Mouse (Mus musculus) kidney, postnatal 36 days (tissue): Measurements from ENCODE around the gene Ncf2.
A peak's percentile ranks its signal among the peaks of the same experiment; 100 is the strongest.

Source experiments
- DNase-seq, 2 experiments: peaks; one replicate each; pipeline ENCODE4 v3.0.0; 2021 to 2022; ENCODE audit warnings: mixed read lengths in 2 of 2

Ncf2 gene

DNA sequence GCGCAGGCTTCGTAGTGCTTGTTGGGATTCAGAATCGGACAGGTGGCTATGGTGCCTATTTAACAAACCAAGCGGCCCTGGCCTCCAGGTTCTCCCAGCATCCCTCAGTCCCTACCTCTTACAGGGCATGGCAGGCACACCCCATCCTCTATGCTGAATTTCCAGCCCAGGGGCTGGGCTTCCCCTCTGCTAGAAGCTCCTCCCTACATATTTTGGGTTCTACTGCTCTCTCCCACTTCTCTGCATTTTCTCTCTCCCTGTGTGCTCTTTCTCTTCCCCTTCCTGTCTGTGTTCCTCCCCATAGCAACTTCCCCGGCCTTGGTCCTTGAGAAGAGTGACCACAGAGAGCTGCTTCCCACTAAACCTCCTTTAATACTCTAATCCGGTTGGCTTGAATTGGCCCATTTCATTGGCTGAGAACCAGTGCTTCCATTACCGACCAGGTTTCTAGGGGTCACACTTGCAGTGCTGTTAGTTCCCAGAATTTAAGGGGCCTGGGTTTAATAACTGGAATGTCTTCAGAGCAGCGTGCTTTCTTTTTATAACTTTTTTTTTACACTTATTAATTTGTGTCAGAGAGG is 3.2 kb upstream of the Ncf2 start:
- no peak for DNase-seq

GRCm38 (mm10) chr1:152798125-152798524 is 1.9 kb upstream of the Ncf2 start:
- no peak for DNase-seq

GRCm38 (mm10) chr1:152800633-152801176 is 711 bp downstream of the Ncf2 start:
- DNase-seq = no peak

DNA sequence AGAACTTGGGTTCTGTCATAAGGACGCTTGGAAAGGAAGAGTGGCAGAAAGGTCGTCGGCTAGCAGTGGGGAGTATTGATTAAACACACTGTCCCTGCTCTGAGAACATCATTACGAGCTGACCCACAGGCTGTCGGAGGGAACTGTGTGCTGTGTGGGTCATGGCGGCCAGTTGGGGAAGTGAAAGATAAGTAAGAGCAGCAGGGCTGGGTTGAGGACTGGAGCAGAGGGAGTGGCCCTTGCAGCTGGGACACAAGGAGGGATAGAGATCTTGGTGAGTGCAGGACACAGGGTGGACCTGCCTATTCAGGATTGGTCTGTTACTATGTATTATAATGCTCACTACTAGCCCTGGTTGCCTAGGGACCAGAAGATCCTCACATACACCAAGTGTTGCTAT is 4.9 kb downstream of the Ncf2 start:
- DNase-seq = no peak

GRCm38 (mm10) chr1:152807619-152808391 is 7.8 kb downstream of the Ncf2 start:
- DNase-seq = no peak

DNA sequence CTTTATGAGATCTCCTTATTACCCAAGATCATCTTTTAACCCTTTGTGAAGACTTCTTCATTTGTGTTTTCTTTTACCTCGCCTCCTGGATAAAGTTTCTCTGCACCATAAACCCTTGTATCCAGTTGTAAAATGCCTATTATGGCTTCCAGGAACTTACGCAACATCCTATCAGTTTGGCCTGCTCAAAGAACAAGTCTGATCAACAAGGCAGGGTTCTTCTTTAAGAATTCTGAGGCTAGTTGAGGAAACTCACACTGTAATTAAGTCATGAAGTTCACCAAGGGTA is 8.3 kb downstream of the Ncf2 start:
- no peak for DNase-seq

- peak; percentile 35 to 57 for DNase-seq
Observed at GRCm38 (mm10) chr1:152809541-152810252, 9.7 kb downstream of the Ncf2 start.

DNA sequence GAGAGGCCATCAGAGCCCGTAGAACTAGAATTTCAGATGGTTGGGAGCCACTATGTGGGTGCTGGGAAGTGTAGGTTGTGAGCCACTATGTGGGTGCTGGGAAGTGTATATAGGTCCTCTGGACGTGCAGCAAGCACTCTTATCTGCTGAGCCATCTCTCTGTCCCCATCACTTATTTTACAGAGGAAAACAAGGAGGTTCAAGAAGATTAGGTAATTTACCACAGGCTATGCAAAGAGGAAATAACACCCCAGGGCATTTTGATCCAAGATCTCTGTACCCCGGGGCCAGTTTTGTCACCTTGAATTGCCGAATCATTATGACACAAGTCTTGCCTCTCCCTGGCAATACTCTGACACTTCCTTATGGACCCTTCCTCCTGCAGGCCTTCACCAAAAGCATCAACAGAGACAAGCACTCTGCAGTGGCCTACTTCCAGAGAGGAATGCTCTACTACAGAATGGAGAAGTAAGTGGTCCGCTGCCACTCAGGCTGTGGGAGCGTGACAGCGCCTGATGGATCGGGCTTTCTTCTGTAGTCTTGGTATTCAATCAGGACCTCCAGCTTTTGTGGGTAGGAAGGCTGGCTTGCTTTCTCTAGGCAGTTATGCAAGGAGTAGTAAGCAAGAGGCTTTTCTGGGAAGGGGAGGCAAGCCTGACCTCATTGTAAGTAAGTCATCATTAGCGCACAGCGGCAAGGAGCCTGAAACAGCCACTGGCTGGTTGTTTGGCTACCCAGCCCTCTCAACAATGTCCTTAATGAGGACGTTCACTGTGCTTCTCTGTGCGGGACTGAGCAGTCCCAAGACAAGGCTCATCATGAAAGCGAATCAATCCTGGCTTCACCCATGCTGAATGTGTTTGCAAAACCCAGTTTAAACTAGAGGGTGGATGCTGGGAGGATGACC is 10.8 kb downstream of the Ncf2 start:
- DNase-seq = no peak

DNA sequence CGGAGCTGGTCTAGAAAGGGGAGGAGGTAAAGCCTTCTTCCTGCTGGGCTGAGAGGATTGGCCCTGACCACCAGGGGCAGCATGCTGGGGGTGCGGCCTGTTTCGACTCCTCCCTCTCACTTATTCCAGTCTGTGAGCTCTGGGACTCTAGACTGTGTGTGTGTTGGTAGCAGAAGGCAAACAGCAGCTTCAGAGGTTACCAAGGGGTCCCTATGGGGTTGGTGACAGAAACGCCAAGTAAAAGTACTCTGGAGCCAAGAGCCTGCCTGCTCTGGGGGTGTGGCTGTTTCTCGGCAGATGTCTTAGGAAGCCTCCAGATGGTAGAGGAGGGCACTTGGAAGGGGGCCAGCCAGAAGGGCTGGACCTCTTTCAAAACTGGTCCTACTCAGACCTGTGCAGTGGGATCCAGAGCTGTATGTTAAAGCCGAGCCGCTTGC is 15.3 kb downstream of the Ncf2 start:
- DNase-seq = peak in 1 of 2 experiments; percentile 49

GRCm38 (mm10) chr1:152817027-152817769 is 17.2 kb downstream of the Ncf2 start:
- no peak for DNase-seq

GRCm38 (mm10) chr1:152817794-152818193 is 17.8 kb downstream of the Ncf2 start:
- DNase-seq = peak; percentile 54 to 72

DNA sequence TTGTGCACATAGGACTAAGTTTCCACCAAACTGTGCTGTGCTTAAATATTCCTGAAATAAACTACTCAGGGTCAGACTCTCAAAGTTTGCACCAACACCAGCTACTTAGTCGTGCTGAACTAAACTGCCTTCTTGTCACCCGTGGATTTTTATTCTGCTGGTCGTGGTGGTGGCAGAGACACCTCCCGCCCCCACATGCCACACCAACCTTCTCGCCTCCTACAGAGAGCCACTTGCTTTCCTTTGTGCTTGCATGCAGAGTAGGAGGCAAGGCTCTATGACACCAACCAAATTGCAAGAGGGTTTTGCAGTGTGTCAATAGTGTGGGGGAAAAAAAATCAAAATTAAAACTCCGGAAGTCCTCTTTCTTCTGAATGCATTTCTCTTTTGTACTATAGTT is 19.6 kb downstream of the Ncf2 start:
- no peak for DNase-seq

DNA sequence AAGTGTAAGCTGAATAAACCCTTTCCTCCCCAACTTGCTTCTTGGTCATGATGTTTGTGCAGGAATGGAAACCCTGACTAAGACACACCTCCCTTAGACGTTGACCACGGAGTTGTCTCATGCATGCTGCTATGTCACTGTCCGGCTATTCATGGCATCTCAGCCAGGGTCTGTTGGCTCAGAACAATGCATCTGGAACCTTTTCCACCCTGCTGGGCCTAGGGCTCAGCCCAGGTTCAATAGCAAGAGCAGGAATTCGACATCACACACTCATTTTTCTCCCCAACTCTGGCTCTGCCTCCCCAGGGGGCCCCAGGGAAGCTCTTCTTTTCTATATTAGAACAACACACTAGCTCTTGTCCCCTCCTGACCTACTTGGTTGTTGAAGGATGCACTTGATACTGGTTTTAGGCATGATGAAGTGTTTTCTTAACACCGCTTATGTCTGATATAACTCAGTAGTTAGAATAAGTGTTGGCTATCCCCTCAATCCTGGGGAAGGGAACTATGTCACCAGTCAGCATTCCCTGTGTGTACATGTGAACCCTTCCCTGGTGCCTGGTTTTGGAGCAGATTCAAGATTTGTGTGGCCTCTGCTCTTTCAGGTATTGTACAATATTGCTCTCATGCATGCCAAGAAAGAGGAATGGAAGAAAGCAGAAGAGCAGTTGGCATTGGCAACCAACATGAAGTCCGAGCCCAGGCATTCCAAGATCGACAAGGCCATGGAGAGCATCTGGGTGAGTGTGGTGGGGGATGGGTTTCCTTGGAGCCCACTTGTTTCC is 21.1 kb downstream of the Ncf2 start:
- DNase-seq = no peak

- no peak for DNase-seq
Observed at GRCm38 (mm10) chr1:152821746-152822145, 21.8 kb downstream of the Ncf2 start.

- no peak for DNase-seq
Observed at GRCm38 (mm10) chr1:152824206-152824605, 24.2 kb downstream of the Ncf2 start.

- no peak for DNase-seq
Observed at GRCm38 (mm10) chr1:152826446-152826845, 26.5 kb downstream of the Ncf2 start.

DNA sequence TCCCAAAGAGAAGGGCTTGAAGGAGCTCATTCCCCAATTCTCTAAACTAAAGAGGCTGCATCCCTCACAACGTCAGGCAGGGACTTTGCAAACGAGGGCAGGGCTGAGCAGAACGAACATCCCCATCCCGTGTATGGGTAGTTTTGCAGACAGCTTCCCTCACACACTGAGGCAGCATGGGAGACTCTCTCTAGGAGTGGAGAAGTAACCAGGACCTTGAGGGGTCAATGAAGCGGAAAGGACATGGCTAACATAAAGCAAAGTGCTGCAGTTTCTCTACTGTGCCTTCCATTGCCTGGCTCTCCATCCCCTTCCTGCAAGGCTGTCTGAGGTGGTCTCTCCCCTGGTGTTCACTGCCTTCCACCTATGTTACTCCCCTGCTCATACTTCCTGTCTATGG is 28.2 kb downstream of the Ncf2 start:
- no peak for DNase-seq

- DNase-seq = no peak
Observed at GRCm38 (mm10) chr1:152828637-152829355, 28.8 kb downstream of the Ncf2 start.

DNA sequence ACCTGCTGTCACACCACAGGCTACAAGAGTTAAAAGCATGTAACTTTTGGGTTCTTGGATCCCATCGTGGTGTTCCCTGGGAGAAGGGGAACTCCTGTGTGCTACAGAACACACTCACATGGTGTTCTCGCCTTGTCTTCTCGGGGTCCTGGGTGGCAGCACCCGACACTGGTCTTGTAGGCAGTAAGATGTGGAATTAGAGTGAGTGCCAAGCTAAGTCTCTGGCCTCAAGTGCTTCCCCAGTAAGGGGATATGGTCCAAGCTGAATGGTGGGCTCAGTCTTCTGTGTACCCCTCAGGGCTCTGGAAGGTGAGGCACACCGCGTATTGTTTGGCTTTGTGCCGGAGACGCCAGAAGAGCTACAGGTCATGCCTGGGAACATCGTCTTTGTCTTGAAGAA is 30.1 kb downstream of the Ncf2 start:
- DNase-seq = no peak

DNA sequence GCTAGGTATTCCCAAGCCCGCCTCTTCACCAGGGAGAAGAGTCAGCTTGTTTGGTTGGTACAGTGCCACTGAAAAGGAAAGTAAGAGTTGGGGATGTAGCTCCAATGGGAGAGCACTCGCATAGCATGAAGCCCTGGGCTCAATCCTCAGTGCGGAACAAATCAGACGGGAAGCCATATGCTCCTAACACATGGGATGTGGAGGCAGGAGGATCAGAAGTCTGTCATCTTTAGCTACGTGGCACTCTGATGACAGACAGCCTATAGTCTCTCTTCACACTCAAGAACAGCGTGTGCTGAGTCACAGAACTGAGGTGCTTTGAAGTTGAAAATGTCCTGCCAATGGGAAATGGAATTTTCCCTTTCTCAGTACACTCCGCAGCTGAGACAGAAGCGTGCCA is 31.0 kb downstream of the Ncf2 start:
- DNase-seq = no peak

DNA sequence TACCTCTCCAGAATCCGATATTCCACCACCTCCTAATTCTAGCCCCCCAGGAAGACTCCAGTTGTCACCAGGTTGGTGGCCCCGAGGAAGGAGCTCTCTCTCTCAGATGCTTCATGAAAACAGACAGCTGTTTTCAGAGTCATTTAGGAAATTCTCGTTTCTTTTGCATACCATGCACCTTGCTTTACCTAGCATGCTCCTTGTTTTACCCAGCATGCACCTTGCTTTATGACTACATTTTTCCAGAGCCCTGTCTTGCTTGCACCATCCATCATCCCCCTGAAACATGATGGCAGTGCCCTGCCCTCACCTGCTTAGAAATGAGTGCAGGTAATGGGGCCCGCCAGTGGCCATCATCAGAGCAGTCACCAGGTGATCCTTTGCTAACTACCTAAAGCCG is 31.6 kb downstream of the Ncf2 start:
- no peak for DNase-seq
